Mouse (Mus musculus) cortical plate, adult 2 months (tissue): Measurements from ENCODE around the gene Erf.

Experiments used
- CTCF ChIP-seq: fragments of 200-500 bp; IDR thresholded peaks from 2 replicates; pipeline ENCODE4 v1.5.1; 2011; ENCODE audit warnings: mild to moderate bottlenecking, control low read depth, low read length; ENCODE audit not compliant: insufficient read depth; ENCODE audit errors: extremely low read depth
- POLR2A ChIP-seq: fragments of 200-500 bp; IDR thresholded peaks from 2 replicates; pipeline ENCODE4 v1.6.1; 2011; ENCODE audit warnings: mild to moderate bottlenecking, low read length, control low read depth; ENCODE audit not compliant: insufficient read depth; ENCODE audit errors: extremely low read depth

GRCm38 (mm10) chr7:25235526-25235925 lies 15.0 kb downstream of the Erf start:
- TF ChIP-seq CTCF (no peak), POLR2A (no peak)
